In the genomic region with DNA sequence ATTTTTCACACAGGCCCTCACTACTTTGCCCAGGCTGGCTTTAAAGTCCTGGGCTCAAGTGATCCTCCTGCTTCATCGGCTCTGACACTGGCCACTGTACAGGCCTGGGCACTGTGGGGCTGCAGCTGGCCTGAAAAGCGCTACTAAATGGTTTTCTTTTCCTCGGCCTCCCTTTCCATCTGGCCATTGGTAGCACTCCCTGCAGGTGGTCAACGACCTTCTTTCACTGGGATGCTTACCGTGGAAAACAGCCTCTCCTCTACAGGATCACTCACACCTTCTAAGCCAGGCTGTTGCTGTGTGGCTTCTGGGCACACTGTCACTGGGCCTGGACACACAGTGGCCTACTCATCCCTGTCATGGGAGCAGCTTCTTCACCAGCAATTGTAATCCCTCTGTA, we compare ENCODE assay signal across 23 mouse cellular contexts.
DNase-seq lines count a peak whose midpoint lies in the region; ATAC-seq lines count a peak whose summit lies in the region.
"Had no signal": no experiment of that assay in that cellular context is flagged by ENCODE, and none has a peak within 500 bp of the region (broad histone marks: within the 10 kb centered on the region; RNA-seq: fewer than 3 reads in every experiment).

No protein-coding gene starts in this region.

- peak; percentile 5 for DNase-seq in cerebellum, adult 9-10 months
- DNase-seq in cerebellum, adult 11-12 months = no peak
- DNase-seq in hindbrain, embryonic 14.5 days (ENCODE audit: low spot score) = peak; percentile 21
- peak; percentile 22 to 45 for DNase-seq in cerebellum, postnatal 25 days
- no peak for DNase-seq in layer of hippocampus, postnatal 10 days (ENCODE audit: low spot score in 2 of 2)
- DNase-seq: adrenal gland, adult 8-10 months; adrenal gland, postnatal 25 days; gastrocnemius, postnatal 10 days; gastrocnemius, postnatal 36 days; heart, adult 2 months; heart, postnatal 14 days; heart, postnatal 4 days; kidney, adult 11 months; kidney, adult 8-10 months had no signal

- no peak overlapping the region for H3K4me2 ChIP-seq in hindbrain, embryonic 14.5 days (replicated peaks)
- H3K4me2 ChIP-seq in hindbrain, embryonic 16.5 days (ENCODE audit: low read length) = no peak overlapping the region
- H3K4me2 ChIP-seq: heart, embryonic 13.5 days; hindbrain, embryonic 15.5 days; intestine, embryonic 15.5 days had no signal

- H3K9ac ChIP-seq in hindbrain, embryonic 14.5 days = no peak overlapping the region
- no peak overlapping the region for H3K9ac ChIP-seq in hindbrain, embryonic 16.5 days (ENCODE audit: low read depth, low read length)
- H3K9ac ChIP-seq: forebrain, embryonic 13.5 days; heart, embryonic 13.5 days; hindbrain, embryonic 15.5 days; intestine, embryonic 15.5 days had no signal

- no peaks in the 10 kb centered on the region for H3K27me3 ChIP-seq in hindbrain, embryonic 14.5 days (ENCODE audit: control insufficient read depth, insufficient read depth, low read length)
- H3K27me3 ChIP-seq in hindbrain, embryonic 16.5 days (replicated peaks; ENCODE audit: control insufficient read depth, insufficient read depth, low read length) = no peaks in the 10 kb centered on the region; the same call in 1 of the 2 replicates
- H3K27me3 ChIP-seq: forebrain, embryonic 13.5 days; intestine, embryonic 15.5 days had no signal

- 22% methylated on average over 5 of the region's 5 CpGs for WGBS in hindbrain, embryonic 14.5 days
- WGBS in hindbrain, embryonic 16.5 days = 26% methylated on average over 5 of the region's 5 CpGs

- H3K27ac ChIP-seq in hindbrain, embryonic 14.5 days = no peak overlapping the region
- no peak overlapping the region for H3K27ac ChIP-seq in hindbrain, embryonic 16.5 days (ENCODE audit: low read depth, low read length)
- H3K27ac ChIP-seq: forebrain, embryonic 10.5 days; forebrain, embryonic 13.5 days; heart, adult 2 months; heart, embryonic 10.5 days; intestine, embryonic 15.5 days had no signal

- H3K4me1 ChIP-seq in hindbrain, embryonic 14.5 days (replicated peaks; ENCODE audit: control insufficient read depth, insufficient read depth, low read length) = peaks cover 12% of the 10 kb centered on the region
- H3K4me1 ChIP-seq in hindbrain, embryonic 16.5 days (ENCODE audit: control insufficient read depth, insufficient read depth, low read depth, low read length) = peaks cover 7% of the 10 kb centered on the region
- H3K4me1 ChIP-seq: intestine, embryonic 15.5 days had no signal

- no peaks in the 10 kb centered on the region for H3K36me3 ChIP-seq in hindbrain, embryonic 14.5 days (replicated peaks; ENCODE audit: control insufficient read depth, insufficient read depth)
- no peaks in the 10 kb centered on the region for H3K36me3 ChIP-seq in hindbrain, embryonic 16.5 days (ENCODE audit: control insufficient read depth, insufficient read depth, low read length)
- H3K36me3 ChIP-seq: forebrain, embryonic 10.5 days; heart, embryonic 10.5 days; heart, embryonic 13.5 days; hindbrain, embryonic 15.5 days; intestine, embryonic 15.5 days had no signal

- ATAC-seq in hindbrain, embryonic 14.5 days (ENCODE audit: low FRiP score) = no peak
- no peak for ATAC-seq in hindbrain, embryonic 16.5 days
- ATAC-seq: activated CD4-positive, CD25-positive, alpha-beta regulatory T cell, adult 4 months; CD4-positive, CD25-positive, alpha-beta regulatory T cell, adult 4 months; intestine, embryonic 15.5 days had no signal

- no peak overlapping the region for H3K4me3 ChIP-seq in hindbrain, embryonic 14.5 days (replicated peaks; ENCODE audit: low read length)
- H3K4me3 ChIP-seq in hindbrain, embryonic 16.5 days (ENCODE audit: low read length) = no peak overlapping the region
- H3K4me3 ChIP-seq: forebrain, embryonic 10.5 days; forebrain, embryonic 13.5 days; heart, adult 2 months; heart, embryonic 10.5 days; heart, embryonic 13.5 days; hindbrain, embryonic 15.5 days; intestine, embryonic 15.5 days had no signal

- H3K9me3 ChIP-seq in hindbrain, embryonic 14.5 days (ENCODE audit: control insufficient read depth, low read length) = no peaks in the 10 kb centered on the region
- no peaks in the 10 kb centered on the region for H3K9me3 ChIP-seq in hindbrain, embryonic 16.5 days (ENCODE audit: control insufficient read depth, low read length)
- H3K9me3 ChIP-seq: forebrain, embryonic 10.5 days; forebrain, embryonic 13.5 days; heart, embryonic 10.5 days; heart, embryonic 13.5 days; hindbrain, embryonic 15.5 days; intestine, embryonic 15.5 days had no signal

Comparison
In these comparisons a context has a peak if more than half of its experiments do, and no peak if none do; other contexts are left out.
1. DNase-seq: peak in cerebellum, adult 9-10 months (single experiment), hindbrain, embryonic 14.5 days (single experiment) and cerebellum, postnatal 25 days (2 of 2); none in cerebellum, adult 11-12 months (single experiment) and layer of hippocampus, postnatal 10 days (0 of 2).